Mouse (Mus musculus) thymus, adult 18-20 months (tissue): Measurements from ENCODE around the gene Adam23.

Experiments used
- DNase-seq, 2 experiments: peaks; one replicate each; pipeline ENCODE4 v3.0.0; 2022; ENCODE audit warnings: mixed read lengths in 2 of 2

Adam23 gene

DNA sequence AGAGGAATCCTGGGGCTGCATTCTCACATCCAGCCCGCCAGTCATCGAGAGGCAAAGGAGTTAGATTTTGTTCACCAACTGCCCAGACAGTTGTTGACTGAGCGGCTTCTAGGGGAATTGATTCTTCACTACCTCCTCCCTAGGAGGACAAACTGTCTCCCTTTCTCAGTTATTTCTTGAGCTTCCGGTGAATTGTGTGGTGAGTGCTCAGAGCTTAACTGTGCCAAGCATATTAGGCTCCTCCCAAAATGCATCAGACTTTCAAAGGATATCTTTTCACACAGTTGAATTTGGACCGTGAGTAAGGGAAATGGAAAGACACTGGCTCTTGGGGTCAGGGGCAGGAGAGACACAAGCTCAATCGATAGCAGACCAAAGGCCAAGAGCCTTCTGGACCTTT lies 39.0 kb downstream of the Adam23 start:
- no peak for DNase-seq

DNA sequence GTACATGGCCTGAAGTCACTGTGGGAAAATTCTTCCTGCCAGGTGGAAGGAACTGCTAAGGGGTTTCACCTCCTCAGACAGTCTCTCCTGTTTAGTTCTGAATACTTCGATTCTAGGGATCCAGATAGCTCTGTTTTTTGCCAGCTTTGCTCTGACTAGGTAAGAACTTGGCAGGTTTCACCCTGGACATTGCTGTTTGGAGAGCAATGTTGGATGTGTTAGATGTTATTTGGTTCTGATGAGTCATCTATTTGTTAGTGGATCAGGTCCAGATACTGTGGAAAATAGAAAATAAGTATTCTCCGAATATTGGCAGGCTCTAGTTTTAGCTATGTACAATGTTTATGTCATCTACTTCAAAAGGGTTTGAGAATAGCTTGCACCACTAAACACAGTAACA lies 41.0 kb downstream of the Adam23 start:
- DNase-seq = no peak

DNA sequence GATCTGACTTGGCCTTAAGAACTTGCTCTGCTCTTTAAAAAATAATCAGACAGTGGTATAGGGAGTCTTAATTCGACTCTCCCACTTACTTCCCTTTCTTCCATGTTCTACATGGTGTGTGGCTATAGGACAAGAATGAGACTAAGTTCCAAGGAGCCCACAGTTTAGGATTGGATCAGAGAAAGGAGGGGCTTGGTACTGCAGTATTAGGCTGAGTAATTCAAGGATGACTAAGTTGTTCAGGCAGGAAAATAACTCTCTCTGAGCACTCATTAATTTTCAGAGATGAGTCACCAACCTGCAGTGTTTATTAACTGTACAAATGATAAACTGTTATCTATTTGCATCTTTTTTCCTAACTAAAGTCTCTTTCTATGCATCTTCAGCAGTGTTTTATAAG lies 45.3 kb downstream of the Adam23 start:
- DNase-seq = no peak

GRCm38 (mm10) chr1:63493325-63493724 lies 47.6 kb downstream of the Adam23 start:
- DNase-seq = no peak

DNA sequence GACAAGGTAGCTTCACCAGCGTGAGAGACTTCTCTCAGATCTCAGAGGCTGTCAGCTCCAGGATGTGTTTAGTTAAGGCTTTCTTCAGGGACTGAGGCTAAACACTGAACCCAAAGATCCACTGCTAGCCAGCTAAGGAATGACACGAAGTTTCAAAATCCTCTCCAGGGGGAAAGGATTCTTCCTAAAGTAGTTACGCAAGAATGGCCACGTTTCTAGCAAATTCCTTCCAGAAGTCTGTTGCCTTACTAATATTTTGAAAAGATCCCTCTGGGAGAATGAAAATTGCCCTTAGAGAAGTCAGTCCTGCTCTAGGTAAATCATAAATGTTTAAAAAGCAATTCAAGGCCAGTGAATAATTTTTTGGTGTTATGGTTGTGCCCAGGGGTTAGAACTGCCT lies 61.7 kb downstream of the Adam23 start:
- no peak for DNase-seq

- no peak for DNase-seq
Measured at GRCm38 (mm10) chr1:63508801-63509200, 63.1 kb downstream of the Adam23 start.

GRCm38 (mm10) chr1:63511416-63511815 lies 65.7 kb downstream of the Adam23 start:
- DNase-seq = no peak

DNA sequence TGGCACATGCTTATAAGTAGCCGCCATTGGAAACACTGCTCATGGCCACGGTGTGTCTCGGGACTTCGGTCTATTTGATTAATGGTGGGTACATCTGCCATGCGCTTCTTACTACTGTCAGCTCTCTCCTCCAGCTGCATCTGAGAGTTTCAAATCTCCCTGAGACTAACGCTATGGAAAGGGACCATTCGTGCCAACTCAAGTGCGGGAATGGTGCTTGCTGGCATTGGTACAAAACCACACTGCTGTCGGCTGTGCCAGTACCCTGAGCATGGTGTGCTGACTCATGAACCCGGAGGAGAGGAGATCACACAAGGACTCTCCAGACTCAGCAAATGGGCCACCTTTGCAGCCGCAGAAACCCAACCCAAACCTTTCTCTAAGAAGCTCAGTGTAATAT lies 72.1 kb downstream of the Adam23 start:
- DNase-seq = no peak

- no peak for DNase-seq
Measured at GRCm38 (mm10) chr1:63518814-63519213, 73.1 kb downstream of the Adam23 start.

DNA sequence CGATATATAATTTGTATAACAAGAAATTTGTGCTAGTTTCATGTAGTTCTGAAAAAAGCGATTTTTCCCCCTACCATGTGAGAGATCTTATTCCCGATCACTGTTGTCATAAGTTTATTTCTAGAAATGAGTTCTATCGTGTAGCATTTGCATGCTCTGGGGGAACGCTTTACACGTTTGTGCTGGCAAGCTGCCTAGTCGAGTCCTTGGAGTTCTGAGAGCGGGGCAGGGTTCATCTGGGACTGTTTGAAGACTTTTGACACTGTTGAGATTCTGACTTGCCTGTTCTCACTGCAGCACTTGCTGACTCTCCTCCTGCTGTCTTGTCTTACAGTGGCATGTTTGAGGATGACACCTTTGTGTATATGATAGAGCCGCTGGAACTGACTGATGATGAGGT lies 84.2 kb downstream of the Adam23 start:
- no peak for DNase-seq

DNA sequence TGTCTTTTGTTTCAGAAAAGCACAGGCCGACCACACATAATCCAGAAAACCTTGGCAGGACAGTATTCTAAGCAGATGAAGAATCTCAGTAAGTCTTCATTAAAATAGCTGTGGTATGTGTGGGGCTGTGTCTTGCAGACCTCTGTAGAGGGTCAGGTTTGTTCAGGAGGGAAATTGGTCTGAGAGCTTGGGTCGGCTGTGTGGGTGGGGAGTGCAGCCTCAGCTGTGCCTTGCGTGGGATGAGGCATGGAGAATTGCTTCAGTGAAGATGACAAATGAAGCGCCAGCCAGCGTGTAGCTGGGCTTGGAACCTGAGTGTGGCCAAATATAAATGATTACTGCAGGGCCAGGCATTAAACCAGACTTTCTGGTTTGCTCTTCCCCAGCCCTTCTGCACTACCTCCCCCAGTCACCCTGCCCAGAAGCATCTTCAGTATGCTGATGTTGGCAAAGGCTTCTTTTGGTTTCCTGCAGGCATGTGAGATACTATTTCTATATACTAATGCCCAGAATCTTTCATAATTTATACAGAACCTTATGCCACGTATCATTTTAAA lies 88.7 kb downstream of the Adam23 start:
- no peak for DNase-seq

DNA sequence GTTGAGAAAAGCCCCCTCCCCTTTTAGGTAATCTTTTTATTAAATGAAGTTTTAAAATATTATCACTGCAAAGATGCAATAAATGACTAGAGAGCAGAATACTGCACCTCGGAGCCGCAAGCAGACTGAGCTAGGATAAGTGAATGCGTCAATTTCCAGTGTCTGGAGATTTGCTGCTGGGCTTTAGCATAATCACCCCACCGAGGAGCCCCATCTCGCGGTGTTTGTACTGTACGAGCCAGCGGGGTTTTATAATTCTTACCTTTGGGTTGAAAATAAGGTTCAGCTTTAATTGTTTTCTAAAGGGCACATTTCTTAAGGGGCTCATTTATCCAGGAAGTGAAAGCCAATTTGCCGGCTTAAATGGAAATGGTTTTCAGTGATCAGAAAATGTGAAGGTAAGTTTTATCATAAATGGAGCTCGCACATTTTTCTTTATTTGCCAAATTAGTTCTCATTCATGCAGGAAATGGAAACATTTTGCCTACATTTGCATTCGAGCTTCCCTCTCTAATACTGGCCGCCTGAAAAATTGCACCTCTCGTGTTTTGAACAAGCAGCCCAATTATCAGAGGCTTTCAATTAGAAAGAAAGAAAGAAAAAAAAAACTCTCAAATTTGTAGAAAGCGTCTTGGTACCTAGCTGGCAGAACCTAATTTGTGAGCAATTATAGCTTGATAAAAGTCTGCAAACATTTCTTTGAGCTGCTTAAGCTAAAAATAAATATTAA lies 94.4 kb downstream of the Adam23 start:
- no peak for DNase-seq

DNA sequence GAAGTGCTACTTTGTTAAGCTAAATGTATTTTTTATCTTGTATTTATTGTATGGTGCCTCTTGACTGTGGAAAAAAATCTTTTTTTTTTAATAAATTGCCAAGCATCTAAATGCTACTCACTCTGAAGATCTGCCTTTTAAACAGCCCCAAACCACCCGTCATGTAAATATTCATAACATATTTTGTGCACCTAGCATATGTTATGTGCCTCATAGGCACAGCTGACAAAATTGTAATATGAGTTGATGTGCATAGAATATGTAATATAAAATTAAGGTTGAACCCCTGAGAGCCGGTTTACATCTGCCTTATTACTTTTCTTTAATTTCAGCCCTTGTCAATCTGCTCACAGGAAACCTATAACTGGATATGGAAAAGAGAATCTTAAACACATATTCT lies 98.4 kb downstream of the Adam23 start:
- DNase-seq = no peak

GRCm38 (mm10) chr1:63553039-63553438 lies 107.3 kb downstream of the Adam23 start:
- DNase-seq = no peak

DNA sequence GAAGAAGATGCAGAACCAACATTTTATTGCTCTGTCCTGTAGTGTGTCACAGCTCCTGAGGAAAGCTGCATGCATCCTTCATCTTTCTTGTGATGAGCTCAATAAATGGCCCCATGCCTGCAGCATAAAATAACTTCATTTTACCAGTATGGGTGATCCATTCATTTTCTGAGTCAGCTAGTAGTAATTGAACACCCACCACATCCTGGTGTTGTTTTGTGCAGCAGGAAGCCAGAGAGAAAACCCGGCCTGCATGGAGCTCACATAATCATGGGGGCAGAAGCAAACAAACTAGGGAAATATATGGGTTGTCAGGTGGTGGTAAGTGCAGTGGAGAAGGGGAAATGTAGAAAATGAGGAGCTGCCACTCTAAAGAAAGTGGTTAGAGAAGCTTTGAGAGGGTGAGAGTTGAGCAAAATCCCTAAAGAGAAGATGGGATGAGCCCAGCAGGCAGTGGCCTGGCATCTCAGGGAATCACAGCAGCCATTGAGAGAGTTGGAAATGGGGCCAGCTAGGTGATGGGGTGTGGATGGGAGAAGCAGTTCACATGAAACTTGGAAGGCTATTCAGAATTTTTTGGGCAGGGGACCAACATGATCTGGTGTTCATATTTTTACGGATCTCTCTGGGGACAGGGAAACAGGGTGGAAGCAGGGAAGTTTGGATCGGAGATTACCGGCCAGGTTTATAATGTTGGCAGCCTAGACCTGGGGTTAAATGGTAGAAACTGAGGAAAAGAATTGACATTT lies 116.3 kb downstream of the Adam23 start:
- DNase-seq = no peak

DNA sequence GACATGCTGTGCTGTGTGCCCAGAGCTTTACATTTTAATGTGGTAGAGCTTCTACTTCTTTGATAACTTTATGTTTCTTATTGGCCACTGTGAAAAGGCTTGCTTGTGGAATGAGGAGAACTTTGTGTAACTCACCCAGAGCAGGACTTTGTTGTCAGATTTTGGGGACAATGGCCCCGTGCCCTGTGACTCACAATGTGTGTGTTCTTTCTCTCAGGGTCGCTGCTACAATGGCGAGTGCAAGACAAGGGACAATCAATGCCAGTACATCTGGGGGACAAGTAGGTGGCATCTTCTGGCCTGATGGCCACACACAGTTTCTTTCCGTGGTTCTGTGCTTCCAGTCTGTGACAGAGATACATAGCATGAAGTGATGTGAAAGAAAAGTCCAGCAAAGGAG lies 118.2 kb downstream of the Adam23 start:
- DNase-seq = no peak

DNA sequence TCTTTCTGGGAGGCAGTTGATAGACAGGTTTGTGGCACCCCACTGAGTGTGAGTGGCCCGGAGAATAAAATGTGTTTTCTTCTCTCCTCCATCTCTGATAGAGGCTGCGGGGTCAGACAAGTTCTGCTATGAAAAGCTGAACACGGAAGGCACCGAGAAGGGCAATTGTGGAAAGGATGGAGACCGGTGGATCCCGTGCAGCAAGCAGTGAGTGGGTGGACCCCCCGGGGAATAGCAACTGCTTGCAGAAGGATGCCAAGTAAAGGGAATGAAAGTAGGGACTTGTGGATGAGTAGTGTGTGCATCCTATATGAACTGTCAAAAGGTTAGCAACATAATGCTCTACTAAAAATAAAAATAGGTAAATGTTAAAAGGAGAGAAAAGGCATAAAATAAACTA lies 120.8 kb downstream of the Adam23 start:
- no peak for DNase-seq

- DNase-seq = no peak
Measured at GRCm38 (mm10) chr1:63567031-63567430, 121.3 kb downstream of the Adam23 start.

DNA sequence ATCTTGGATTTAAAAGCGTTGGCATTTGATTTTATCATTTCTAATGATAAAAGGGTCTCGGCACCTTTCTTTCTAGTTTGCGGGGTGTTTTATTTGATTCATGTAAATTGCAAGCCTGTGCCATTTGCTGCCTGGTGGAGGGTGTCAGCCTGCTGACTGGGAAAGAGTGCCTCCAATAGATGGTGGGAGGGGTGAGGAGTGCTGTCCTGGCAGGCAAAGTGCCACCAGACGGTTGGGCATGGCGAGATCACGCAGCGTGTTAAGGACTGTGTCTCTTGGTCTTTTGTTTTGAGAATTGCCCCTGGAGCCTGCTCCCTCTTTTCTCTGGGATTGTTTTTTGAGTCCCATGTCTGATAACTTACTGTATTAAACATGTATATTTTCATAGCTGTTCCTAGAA lies 126.5 kb downstream of the Adam23 start:
- no peak for DNase-seq

DNA sequence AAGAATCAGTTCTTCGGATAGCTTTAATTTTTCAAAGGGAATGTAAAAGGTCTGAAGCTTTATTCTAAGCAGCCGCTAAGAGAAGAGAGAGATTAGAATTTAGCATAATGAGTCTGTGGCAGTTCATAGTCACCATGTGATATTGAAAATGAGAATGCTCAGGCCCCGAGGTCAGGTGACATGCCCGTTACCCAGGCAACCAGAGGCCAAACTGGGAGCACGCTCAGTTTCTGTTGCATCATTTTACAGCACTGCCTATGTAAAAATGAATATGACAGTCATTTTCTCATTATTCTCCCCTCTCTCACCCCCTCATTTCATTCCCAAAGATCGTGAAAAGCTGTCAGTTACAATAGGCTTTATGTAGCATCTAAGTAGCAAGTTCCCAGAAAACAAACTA lies 127.7 kb downstream of the Adam23 start:
- DNase-seq = no peak

- no peak for DNase-seq
Measured at GRCm38 (mm10) chr1:63573864-63574611, 128.3 kb downstream of the Adam23 start.

DNA sequence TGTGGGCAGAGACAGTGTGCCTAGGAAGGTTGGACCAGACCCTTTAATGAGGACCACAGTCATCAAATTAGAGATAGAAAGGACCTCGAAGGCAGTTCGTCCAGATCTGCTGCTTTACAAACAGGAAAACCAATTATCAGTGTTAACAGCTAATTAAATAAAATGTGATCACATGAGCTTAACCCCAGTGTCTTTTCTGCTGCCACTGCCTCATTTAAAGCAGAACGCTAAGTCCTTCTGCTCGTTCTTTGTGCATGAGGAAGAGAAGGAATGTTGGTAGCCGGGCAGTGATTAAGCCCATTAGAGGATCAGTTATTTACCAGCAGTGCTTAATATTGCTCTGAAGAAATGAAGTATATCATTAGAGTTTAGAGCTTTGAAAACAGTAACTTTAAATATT lies 131.1 kb downstream of the Adam23 start:
- no peak for DNase-seq

DNA sequence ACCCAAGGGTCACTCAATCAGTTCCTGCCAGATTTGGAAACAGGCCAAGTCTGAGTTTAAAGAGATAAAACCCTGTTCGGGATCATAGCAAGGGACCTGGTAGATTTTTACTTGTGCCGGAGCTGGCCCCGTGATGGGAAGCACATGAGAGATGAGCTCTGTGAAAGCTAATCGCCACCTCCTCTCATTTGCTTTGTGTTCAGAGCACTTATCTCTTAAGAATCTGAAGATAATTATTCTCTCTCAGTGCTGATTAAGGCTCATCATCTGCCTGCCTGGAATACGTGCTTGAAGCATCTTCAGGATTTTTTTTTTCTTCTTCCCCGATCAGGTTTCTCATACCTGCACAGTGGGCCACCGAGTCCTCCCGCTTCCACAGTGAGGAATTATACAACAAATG lies 133.5 kb downstream of the Adam23 start:
- no peak for DNase-seq

DNA sequence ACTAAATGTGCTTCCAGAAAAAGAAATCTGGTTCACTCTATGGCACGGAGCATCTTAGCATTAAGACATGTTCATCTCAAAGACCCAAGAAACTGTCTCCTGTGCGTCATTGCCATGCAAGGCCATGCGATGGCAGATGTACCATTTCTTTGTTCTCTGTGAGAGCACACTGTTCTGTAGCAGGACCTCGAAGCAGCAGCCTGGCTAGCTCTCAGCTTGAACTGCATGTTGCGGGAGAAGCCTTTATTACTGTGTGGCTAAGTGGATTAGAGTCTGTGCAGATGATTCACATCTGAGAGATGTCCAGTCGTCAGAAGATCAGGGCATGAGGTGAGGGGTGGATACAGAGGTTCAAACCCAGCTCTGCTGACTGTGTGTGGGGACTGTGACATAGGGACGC lies 141.2 kb downstream of the Adam23 start:
- no peak for DNase-seq
